Mouse (Mus musculus) layer of hippocampus, adult 6 months (tissue): ENCODE results near the gene Mcm8. TPM values are rescaled to one million over a fixed set of nuclear protein-coding genes. Genes with fewer than 3 reads are reported as not detected.

Source experiments
- long read RNA-seq, 2 experiments: library from polyadenylated mRNA; unstranded; transcript quantifications; one replicate each; pipeline ENCODE4 v2.0.0; 2019 to 2020
- polyA plus RNA-seq: library from polyadenylated mRNA; unstranded; fragments of <200 nt; fragmentation: Nextera tagmentation; gene quantifications from 2 replicates; pipeline ENCODE4 v1.2.3, GENCODE M21; 2021

The Mcm8 gene
- polyA plus RNA-seq, result 1.9 and 2.5 TPM in 2 replicates
- long read RNA-seq, experiment 1, partial matches to known transcripts, result 1 of 3 reads
- long read RNA-seq, experiment 1, other reads (novel, unspliced or antisense), result 0 of 3 reads
- long read RNA-seq, experiment 2, transcript Mcm8-201 (19 exons, 3,179 nt), result major isoform, 22 of 27 reads
- long read RNA-seq, experiment 2, partial matches to known transcripts, result 1 of 27 reads
- long read RNA-seq, experiment 2, other reads (novel, unspliced or antisense), result 3 of 27 reads

GRCm38 (mm10) chr2:132815608-132816314 lies at the start of gene Mcm8, which contains the start of gene Trmt6:
Gene Mcm8 (plus strand): TSS chr2:132816141.
Gene Trmt6 (minus strand): TSS chr2:132816055.

GRCm38 (mm10) chr2:132780978-132781377 lies 35.0 kb upstream of the Mcm8 start, which contains the start of gene Chgb:
Gene Chgb (plus strand): TSS chr2:132781278.

GRCm38 (mm10) chr2:132846407-132847358 lies 30.7 kb downstream of the Mcm8 start, which contains the start of gene Crls1:
Gene Crls1 (plus strand): TSS chr2:132846666.

GRCm38 (mm10) chr2:132880844-132881645 lies 65.1 kb downstream of the Mcm8 start, which contains the start of gene Lrrn4:
Gene Lrrn4 (minus strand): TSS chr2:132880891.

Other genes starting within 250 kb of the Mcm8 start
- 27.1 and 29.2 TPM in 2 replicates for gene Gpcpd1, start 228.4 kb upstream of the Mcm8 start, polyA plus RNA-seq
- gene Shld1, start 129.2 kb upstream of the Mcm8 start, polyA plus RNA-seq, result 24.0 and 28.2 TPM in 2 replicates
- gene Chgb, start 34.9 kb upstream of the Mcm8 start, polyA plus RNA-seq, result 226 and 270 TPM in 2 replicates
- gene Trmt6, start 86 bp upstream of the Mcm8 start, polyA plus RNA-seq, result 39.5 and 42.8 TPM in 2 replicates
- 10.0 and 16.6 TPM in 2 replicates for gene Crls1, start 30.5 kb downstream of the Mcm8 start, polyA plus RNA-seq
- 0.90 and 1.5 TPM in 2 replicates for gene Lrrn4, start 64.8 kb downstream of the Mcm8 start, polyA plus RNA-seq
- 0.94 and 1.7 TPM in 2 replicates for gene Fermt1, start 129.8 kb downstream of the Mcm8 start, polyA plus RNA-seq